Mouse (Mus musculus): ENCODE measurements around the gene Creb5.

Creb5 gene

DNA sequence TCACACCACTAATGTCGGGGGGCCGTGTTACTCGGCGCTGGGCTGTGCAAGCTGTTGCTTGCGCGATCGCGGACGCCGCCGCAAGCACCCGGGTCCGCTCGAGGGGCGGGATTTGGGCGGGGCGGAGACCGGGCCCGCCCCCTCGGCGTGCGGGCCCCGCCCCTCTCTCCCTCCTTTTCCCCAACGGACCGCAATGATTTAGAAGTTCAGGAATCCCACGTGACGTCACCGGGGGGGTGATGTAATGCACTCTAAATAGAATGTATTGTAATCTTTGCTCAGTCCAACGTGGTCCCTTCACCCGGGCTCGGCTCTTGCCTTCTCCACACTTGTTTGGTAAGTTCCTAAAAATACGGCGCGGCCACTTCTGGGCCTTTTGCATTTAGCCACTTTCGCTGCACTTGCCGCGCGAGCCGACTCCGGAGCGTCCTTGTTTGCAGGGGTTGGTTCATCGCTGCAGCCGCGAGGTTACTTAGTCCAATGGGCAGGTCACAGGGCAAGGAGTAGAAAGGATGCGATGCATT, at the start of gene Creb5:
Gene Creb5, plus strand, starts transcription at position 233 of the 524 bp plus-strand sequence.
- peak; percentile 18 to 23 for DNase-seq (ENCODE audit: low spot score in 2 of 2)

DNA sequence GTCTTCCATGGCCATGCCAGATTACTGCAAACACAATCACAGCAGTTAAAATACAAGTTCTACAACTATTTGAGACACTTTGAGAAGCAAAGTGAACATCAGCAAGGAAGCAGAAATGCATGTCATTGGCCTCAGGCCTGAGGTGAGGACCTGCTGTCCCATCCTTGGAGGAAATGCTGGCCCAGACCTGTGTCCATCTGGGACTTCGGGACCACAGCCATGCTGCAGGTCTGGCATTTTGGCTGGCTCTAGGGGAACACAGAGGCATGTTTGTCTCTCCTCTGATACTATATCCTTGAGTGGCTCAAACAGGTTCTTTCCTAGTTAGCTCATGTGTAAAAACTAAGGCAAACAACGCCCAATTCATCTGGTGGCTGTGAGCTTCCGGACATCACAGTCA, 27.2 kb upstream of the Creb5 start:
- no peak for DNase-seq (ENCODE audit: low spot score in 2 of 2)

DNA sequence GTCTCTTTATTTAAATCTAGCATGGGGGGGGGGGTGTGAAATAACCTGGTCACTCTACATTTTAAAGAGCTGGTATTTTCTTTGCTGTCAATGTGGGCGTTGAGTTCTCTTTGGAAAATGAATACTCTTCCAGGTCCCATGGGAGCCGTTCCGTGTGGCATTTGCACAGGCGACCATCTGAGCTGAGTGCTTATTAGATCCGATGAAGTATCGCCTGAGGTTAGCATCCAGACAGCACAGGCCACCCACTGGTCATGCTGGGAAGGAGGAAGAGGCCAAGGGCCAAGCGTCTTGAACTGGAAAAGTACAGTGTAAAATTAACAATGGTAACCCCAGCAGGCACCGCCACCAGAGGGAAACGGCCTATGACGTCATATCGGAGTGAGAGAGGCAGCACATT, 24.7 kb upstream of the Creb5 start:
- DNase-seq (ENCODE audit: low spot score in 2 of 2) = no peak

- DNase-seq (ENCODE audit: low spot score in 2 of 2) = no peak
Observed at GRCm38 (mm10) chr6:53267036-53267435, 20.0 kb upstream of the Creb5 start.

DNA sequence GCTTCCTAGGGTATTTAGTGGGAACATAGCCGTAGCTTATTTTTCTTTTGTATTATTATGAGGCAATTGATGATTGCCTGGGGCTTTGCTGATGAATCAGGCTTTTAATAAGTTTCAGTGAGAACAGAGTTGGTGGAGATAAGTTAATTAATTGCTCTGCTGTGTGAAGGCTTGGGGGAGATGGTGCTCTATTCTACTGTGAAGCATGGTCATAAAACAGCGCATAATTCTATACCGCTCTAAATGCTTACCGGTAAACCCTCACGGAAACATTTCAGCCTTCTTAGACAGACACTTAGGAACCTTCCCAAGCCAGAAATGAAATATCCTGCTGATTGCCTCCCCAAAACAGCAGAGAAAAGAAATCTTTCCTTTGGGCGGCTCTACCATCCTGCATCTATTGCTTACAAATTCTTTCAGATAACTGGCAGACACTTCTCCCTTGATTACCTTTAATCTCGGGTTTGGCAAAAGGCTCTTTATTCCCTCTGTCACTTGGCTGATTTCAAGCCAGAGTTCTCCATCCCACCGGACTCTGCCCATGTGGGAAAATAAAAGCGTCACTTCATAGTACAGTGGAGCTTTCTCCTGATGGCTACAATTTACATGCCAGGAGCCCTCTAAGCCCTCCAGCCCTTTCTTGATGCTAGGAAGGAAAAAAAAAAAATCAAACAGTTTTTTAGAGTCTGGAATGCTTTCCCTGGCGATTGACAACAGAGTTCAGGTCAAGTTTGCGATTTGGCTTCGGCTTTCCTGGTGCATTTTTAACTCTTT, 19.2 kb upstream of the Creb5 start:
- DNase-seq (ENCODE audit: low spot score in 2 of 2) = no peak

DNA sequence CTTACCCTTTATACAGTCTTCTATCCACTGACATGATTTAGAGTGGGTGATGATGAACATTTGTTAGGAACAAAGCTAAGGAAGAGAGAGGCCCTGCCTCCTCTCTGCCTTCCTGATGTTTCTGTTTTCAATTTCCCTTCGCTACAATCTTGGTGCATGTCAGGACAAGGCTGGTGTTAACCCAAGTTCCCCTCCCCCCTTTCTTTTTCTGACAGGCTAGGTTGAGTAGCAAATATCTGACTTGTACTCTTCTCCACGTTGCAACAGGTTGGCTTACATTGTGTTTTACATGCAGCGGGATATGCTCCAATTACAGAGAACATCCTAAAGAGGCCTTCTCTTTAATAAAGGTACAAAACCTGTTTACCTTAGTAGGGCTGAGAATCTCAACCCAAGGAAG, 15.9 kb upstream of the Creb5 start:
- no peak for DNase-seq (ENCODE audit: low spot score in 2 of 2)

- no peak for DNase-seq (ENCODE audit: low spot score in 2 of 2)
Observed at GRCm38 (mm10) chr6:53271636-53272035, 15.4 kb upstream of the Creb5 start.

DNA sequence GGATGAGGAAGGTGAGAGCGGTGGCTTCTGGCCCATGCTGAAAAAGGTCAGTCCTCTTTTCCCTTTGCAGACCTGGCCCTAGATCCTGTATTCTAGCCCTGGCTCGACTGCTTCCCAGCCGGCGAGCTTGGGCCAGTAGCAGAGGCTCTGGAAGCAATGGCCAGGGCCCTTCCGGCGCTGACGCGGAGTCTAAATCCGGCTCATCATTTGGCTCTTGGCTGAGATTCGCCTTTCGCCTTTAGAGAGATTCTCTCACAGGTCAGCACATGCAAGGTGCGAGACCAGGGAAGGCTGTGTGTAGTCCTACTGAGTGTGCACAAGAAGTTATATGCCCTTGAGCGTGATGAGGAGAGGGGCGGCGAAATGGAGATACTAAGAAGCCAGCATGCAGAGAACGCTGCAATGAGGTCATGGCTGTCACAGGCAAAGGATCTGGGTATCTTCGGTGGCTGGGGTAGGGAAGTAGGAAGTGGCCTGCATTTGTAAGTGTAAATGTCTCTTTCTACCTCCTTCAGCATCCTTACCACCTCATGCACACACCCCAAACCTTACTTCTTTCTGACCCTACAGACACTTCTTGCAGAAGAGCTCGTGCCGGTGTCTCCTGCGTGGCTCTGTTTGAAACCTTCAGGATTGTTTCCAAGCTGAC, 557 bp upstream of the Creb5 start:
- no peak for DNase-seq (ENCODE audit: low spot score in 2 of 2)

DNA sequence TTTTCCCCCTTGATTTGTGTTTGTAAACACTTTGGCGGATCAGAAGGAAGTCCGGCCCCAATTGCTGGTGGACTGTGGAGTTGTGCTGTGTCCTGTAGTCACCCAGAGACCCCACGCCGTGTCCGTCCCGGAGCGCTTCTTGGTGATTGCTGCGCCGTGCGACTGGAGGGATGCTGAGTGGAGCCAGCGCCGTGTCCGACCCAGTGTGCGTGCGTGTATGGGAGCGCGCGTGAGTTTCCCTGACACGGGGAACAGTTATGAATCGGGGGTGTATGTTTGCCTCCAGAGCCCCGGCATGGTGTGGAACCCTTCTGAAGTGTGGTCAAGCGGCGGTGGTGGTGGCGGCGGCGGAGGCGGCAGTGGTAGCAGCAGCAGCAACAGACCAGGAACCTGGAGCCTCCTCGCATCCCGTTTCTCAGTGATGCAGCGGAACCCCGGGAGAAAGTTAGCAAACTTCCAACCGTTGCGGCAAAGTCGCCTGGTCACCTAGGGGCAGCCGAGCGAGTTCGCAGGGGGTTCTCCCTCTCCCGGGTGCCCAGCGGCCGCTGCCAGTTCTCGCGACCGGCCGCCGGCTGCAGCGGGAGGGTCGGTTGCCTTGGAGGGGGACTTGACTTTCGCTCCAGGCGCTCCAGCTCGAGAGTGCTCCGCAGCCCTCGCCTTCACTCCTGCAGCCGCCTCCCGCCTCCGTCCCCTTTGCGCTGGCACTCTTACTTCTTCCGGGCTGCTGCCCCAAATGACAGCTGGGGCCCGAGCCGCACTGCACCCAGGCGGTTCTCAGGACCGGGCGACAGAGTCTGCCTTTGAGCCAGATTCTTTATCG, 702 bp downstream of the Creb5 start:
- DNase-seq (ENCODE audit: low spot score in 2 of 2) = no peak

GRCm38 (mm10) chr6:53288584-53289558, 1.8 kb downstream of the Creb5 start:
- DNase-seq (ENCODE audit: low spot score in 2 of 2) = no peak

- no peak for DNase-seq (ENCODE audit: low spot score in 2 of 2)
Observed at GRCm38 (mm10) chr6:53289659-53290058, 2.6 kb downstream of the Creb5 start.

- DNase-seq (ENCODE audit: low spot score in 2 of 2) = no peak
Observed at GRCm38 (mm10) chr6:53290215-53290990, 3.3 kb downstream of the Creb5 start.

- DNase-seq (ENCODE audit: low spot score in 2 of 2) = no peak
Observed at GRCm38 (mm10) chr6:53292931-53293330, 5.9 kb downstream of the Creb5 start.

DNA sequence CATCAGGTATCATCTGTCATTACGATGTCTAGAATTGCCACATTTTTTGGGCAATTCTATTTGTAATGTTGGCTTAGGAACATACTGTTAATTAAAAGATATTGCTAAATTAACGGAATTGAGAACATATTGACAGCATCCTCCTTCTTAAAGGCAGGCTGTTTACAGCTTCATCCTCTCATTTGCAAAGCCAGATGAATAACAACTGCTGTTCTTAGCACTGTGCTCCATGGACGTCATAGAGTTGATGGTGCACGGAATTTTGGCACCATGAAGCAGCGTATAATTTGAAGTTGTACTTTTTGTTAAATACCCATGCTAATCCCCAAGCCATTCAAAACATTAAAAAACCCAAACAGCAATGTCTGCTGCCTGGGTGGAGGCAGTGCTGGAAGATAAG, 10.8 kb downstream of the Creb5 start:
- no peak for DNase-seq (ENCODE audit: low spot score in 2 of 2)

GRCm38 (mm10) chr6:53304201-53304600, 17.1 kb downstream of the Creb5 start:
- no peak for DNase-seq (ENCODE audit: low spot score in 2 of 2)

DNA sequence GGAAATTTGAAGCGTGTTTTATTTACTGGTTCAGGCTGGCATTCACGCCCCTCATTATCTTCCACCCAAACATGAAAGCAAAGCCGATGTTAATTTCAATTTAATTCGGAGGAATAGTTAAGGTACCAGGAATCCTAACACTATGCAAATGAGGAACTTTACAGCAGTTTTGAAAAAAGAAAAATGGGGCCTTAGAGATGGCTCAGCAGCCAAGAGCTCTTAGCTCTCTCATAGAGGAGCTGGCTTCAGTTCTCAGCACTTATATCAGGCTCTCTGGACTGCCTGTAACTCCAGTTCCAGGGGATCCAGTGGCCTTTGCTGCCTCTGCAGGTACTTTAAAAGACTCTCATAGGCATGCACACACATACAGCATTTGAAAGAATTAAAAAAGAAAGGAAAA, 19.1 kb downstream of the Creb5 start:
- no peak for DNase-seq (ENCODE audit: low spot score in 2 of 2)

GRCm38 (mm10) chr6:53306710-53307109, 19.6 kb downstream of the Creb5 start:
- no peak for DNase-seq (ENCODE audit: low spot score in 2 of 2)

- no peak for DNase-seq (ENCODE audit: low spot score in 2 of 2)
Observed at GRCm38 (mm10) chr6:53308684-53309083, 21.6 kb downstream of the Creb5 start.

DNA sequence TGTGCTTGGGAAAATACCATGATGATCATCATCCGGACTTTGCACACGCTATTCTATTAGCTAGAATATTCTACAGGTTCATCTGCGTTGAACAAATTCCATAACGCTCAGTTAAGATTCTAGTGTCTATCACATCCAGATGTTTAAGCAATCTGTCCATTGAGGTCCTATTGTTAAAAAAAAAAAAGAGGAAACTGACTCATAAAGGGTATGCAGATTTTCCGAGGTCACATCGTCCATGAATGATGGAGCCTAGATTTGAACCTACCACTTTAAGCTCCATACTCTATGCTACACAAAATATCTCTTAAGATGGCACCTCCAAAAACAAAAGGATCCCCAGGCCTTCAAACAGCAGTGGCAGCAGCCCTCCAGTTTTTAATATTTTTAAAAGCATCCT, 26.5 kb downstream of the Creb5 start:
- DNase-seq (ENCODE audit: low spot score in 2 of 2) = no peak

- no peak for DNase-seq (ENCODE audit: low spot score in 2 of 2)
Observed at GRCm38 (mm10) chr6:53314126-53314525, 27.1 kb downstream of the Creb5 start.

Measured in thymus, postnatal 10 days (tissue).